Mouse (Mus musculus): ENCODE results near the gene Sdf4. TPM values are rescaled to one million over a fixed set of nuclear protein-coding genes. Genes with fewer than 3 reads are reported as not detected.
A peak's percentile ranks its signal among the peaks of the same experiment; 100 is the strongest.

Sdf4 gene
- polyA plus RNA-seq, 1 experiment, result 68.4 TPM

GRCm38 (mm10) chr4:156019771-156020170 lies 27.1 kb downstream of the Sdf4 start:
- Histone ChIP-seq H3K4me1 (replicated peaks; ENCODE audit: control insufficient read depth, insufficient read depth, low read length) (peaks cover 19% of the 10 kb centered on the region), H3K27me3 (ENCODE audit: control insufficient read depth, insufficient read depth, low read length) (no peaks in the 10 kb centered on the region), H3K4me3 (ENCODE audit: control insufficient read depth, insufficient read depth, low read length) (no peak overlapping the region), H3K27ac (ENCODE audit: control insufficient read depth, insufficient read depth, low read length) (no peak overlapping the region), H3K36me3 (ENCODE audit: control insufficient read depth, insufficient read depth, low read length) (no peaks in the 10 kb centered on the region)
- WGBS, result 97% methylated on average over 12 of the region's 12 CpGs
- TF ChIP-seq POLR2A (IDR thresholded peaks at IDR 0.05; ENCODE audit: control insufficient read depth, extremely low read depth, insufficient read depth, low read length, poor library complexity) (no peak), CTCF (IDR thresholded peaks at IDR 0.05; ENCODE audit: borderline replicate concordance, control insufficient read depth, extremely low read depth, insufficient read depth, low read length, poor library complexity) (no peak)
- no peak for DNase-seq

GRCm38 (mm10) chr4:156021381-156021780 lies 28.7 kb downstream of the Sdf4 start:
- H3K27ac ChIP-seq (ENCODE audit: control insufficient read depth, insufficient read depth, low read length), result peak overlapping the region; percentile 97
- H3K4me1 ChIP-seq (replicated peaks; ENCODE audit: control insufficient read depth, insufficient read depth, low read length), result peaks cover 25% of the 10 kb centered on the region
- H3K36me3 ChIP-seq (ENCODE audit: control insufficient read depth, insufficient read depth, low read length), result no peaks in the 10 kb centered on the region
- DNase-seq, result no peak
- TF ChIP-seq POLR2A (IDR thresholded peaks at IDR 0.05; ENCODE audit: control insufficient read depth, extremely low read depth, insufficient read depth, low read length, poor library complexity) (no peak), CTCF (IDR thresholded peaks at IDR 0.05; ENCODE audit: borderline replicate concordance, control insufficient read depth, extremely low read depth, insufficient read depth, low read length, poor library complexity) (no peak)
- WGBS, result 46% methylated on average over 3 of the region's 3 CpGs
- no peak overlapping the region; the same call in 1 of the 2 replicates for H3K4me3 ChIP-seq (ENCODE audit: control insufficient read depth, insufficient read depth, low read length)
- no peaks in the 10 kb centered on the region for H3K27me3 ChIP-seq (ENCODE audit: control insufficient read depth, insufficient read depth, low read length)

GRCm38 (mm10) chr4:156021942-156022419 lies 29.3 kb downstream of the Sdf4 start:
- Histone ChIP-seq H3K4me3 (ENCODE audit: control insufficient read depth, insufficient read depth, low read length) (peak overlapping the region; percentile 15), H3K27ac (ENCODE audit: control insufficient read depth, insufficient read depth, low read length) (peak overlapping the region; percentile 97), H3K4me1 (replicated peaks; ENCODE audit: control insufficient read depth, insufficient read depth, low read length) (peaks cover 30% of the 10 kb centered on the region), H3K27me3 (ENCODE audit: control insufficient read depth, insufficient read depth, low read length) (no peaks in the 10 kb centered on the region), H3K36me3 (ENCODE audit: control insufficient read depth, insufficient read depth, low read length) (no peaks in the 10 kb centered on the region)
- TF ChIP-seq POLR2A (IDR thresholded peaks at IDR 0.05; ENCODE audit: control insufficient read depth, extremely low read depth, insufficient read depth, low read length, poor library complexity), result no peak
- TF ChIP-seq CTCF (IDR thresholded peaks at IDR 0.05; ENCODE audit: borderline replicate concordance, control insufficient read depth, extremely low read depth, insufficient read depth, low read length, poor library complexity), result no peak
- WGBS, result 34% methylated on average over 9 of the region's 9 CpGs
- no peak for DNase-seq

GRCm38 (mm10) chr4:156023520-156023919 lies 30.8 kb downstream of the Sdf4 start:
- H3K4me3 ChIP-seq (ENCODE audit: control insufficient read depth, insufficient read depth, low read length), result no peak overlapping the region
- no peaks in the 10 kb centered on the region; the same call in 1 of the 2 replicates for H3K36me3 ChIP-seq (ENCODE audit: control insufficient read depth, insufficient read depth, low read length)
- WGBS, result 78% methylated on average over 9 of the region's 9 CpGs
- TF ChIP-seq POLR2A (IDR thresholded peaks at IDR 0.05; ENCODE audit: control insufficient read depth, extremely low read depth, insufficient read depth, low read length, poor library complexity), result no peak
- no peak for TF ChIP-seq CTCF (IDR thresholded peaks at IDR 0.05; ENCODE audit: borderline replicate concordance, control insufficient read depth, extremely low read depth, insufficient read depth, low read length, poor library complexity)
- DNase-seq, result peak; percentile 42
- H3K4me1 ChIP-seq (replicated peaks; ENCODE audit: control insufficient read depth, insufficient read depth, low read length), result peaks cover 33% of the 10 kb centered on the region
- H3K27ac ChIP-seq (ENCODE audit: control insufficient read depth, insufficient read depth, low read length), result no peak overlapping the region
- H3K27me3 ChIP-seq (ENCODE audit: control insufficient read depth, insufficient read depth, low read length), result no peaks in the 10 kb centered on the region

GRCm38 (mm10) chr4:156024184-156024583 lies 31.5 kb downstream of the Sdf4 start:
- H3K36me3 ChIP-seq (ENCODE audit: control insufficient read depth, insufficient read depth, low read length), result no peaks in the 10 kb centered on the region; the same call in 1 of the 2 replicates

GRCm38 (mm10) chr4:156026013-156026412 lies 33.3 kb downstream of the Sdf4 start, which contains the start of gene Tnfrsf18:
Tnfrsf18 (plus strand) TSS chr4:156026164.
- H3K27me3 ChIP-seq (ENCODE audit: control insufficient read depth, insufficient read depth, low read length), result no peaks in the 10 kb centered on the region
- WGBS, result 0% methylated on average over 4 of the region's 4 CpGs
- H3K27ac ChIP-seq (ENCODE audit: control insufficient read depth, insufficient read depth, low read length), result peak within 1 kb of the TSS; percentile 75
- no peak for TF ChIP-seq CTCF (IDR thresholded peaks at IDR 0.05; ENCODE audit: borderline replicate concordance, control insufficient read depth, extremely low read depth, insufficient read depth, low read length, poor library complexity)
- no peak for TF ChIP-seq POLR2A (IDR thresholded peaks at IDR 0.05; ENCODE audit: control insufficient read depth, extremely low read depth, insufficient read depth, low read length, poor library complexity)
- DNase-seq, result peak; percentile 76
- peaks cover 40% of the 10 kb centered on the region for H3K4me1 ChIP-seq (replicated peaks; ENCODE audit: control insufficient read depth, insufficient read depth, low read length)
- no peaks in the 10 kb centered on the region; the same call in 1 of the 2 replicates for H3K36me3 ChIP-seq (ENCODE audit: control insufficient read depth, insufficient read depth, low read length)
- peak within 1 kb of the TSS; percentile 78 for H3K4me3 ChIP-seq (ENCODE audit: control insufficient read depth, insufficient read depth, low read length)

More at GRCm38 (mm10) chr4:156024184-156024583, 31.5 kb downstream of the Sdf4 start:
- WGBS, result 93% methylated on average over 7 of the region's 7 CpGs
- Histone ChIP-seq H3K4me1 (replicated peaks; ENCODE audit: control insufficient read depth, insufficient read depth, low read length) (peaks cover 33% of the 10 kb centered on the region), H3K27me3 (ENCODE audit: control insufficient read depth, insufficient read depth, low read length) (no peaks in the 10 kb centered on the region), H3K4me3 (ENCODE audit: control insufficient read depth, insufficient read depth, low read length) (no peak overlapping the region), H3K27ac (ENCODE audit: control insufficient read depth, insufficient read depth, low read length) (no peak overlapping the region)
- TF ChIP-seq CTCF (IDR thresholded peaks at IDR 0.05; ENCODE audit: borderline replicate concordance, control insufficient read depth, extremely low read depth, insufficient read depth, low read length, poor library complexity), result no peak
- TF ChIP-seq POLR2A (IDR thresholded peaks at IDR 0.05; ENCODE audit: control insufficient read depth, extremely low read depth, insufficient read depth, low read length, poor library complexity), result no peak
- no peak for DNase-seq

All from thymus, adult 2 months (tissue).